Mouse (Mus musculus): ENCODE results near the gene Ppp1r3d.

The Ppp1r3d gene

DNA sequence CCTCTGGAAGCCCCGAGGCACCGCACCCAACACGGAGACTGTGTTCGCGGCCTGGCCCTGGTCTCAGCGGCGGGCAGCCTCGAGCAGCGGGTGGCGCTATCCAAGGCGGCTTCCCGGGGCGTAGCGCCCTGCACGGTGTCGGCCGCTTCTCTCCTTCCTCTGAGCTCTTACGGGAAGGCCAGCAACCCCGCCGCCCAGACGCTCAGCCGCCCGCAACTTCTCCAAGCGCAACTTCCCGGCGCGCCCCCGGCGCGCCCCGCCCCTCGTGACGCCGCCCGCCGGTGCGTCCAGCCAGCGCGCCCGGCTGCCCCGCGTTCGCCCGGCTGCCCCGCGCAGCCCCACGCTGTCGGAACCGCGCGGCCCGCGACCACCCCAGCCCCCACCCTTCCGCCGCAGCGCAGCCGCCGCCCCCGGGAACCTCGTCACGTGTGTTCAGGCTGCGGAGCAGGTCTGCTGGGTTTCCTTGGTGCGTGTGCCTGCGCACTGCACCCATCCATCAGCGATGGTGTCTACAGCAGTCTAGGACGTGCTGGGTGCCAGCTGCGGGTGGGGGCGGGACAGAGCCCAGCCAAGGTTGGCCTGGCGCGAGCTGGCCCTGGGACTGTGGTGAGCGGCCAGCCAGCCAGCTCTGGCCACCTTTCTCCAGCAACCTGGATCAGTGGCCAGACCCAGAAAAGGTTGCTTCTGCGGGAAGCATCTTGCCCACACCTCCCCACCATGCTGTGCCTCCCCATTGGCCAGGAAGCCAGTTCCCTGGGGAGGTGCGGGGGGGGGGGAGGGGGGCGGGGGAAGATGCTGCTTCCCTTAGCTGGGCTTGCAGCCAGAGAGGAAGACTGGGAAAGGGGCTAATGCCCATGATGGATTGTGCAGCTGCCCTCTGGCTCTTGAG is at the start of gene Ppp1r3d, which contains the start of gene Fam217b:
TSS of gene Ppp1r3d (minus strand) at position 212 of the 889 bp plus-strand sequence.
TSS of gene Fam217b (plus strand) at position 264 of the 889 bp plus-strand sequence.
- H3K4me1 ChIP-seq (replicated peaks; ENCODE audit: low read depth, low read length): peaks cover 21% of the 10 kb centered on the region
- H3K9me3 ChIP-seq (ENCODE audit: low read length): peaks cover 7% of the 10 kb centered on the region; the same call in 1 of the 2 replicates
- peaks cover 65% of the 10 kb centered on the region for H3K27me3 ChIP-seq (ENCODE audit: insufficient read depth, low read length)
- H3K36me3 ChIP-seq (ENCODE audit: insufficient read depth, low read length): no peaks in the 10 kb centered on the region
- H3K4me3 ChIP-seq (replicated peaks; ENCODE audit: low read length): peak within 1 kb of the TSS; percentile 80
- TF ChIP-seq CTCF (conservative IDR thresholded peaks at IDR 0.05; ENCODE audit: low read length) (no peak), NANOG (IDR thresholded peaks at IDR 0.05; ENCODE audit: borderline replicate concordance, low read length) (no peak), POU5F1 (IDR thresholded peaks at IDR 0.05; ENCODE audit: borderline replicate concordance, low read length) (no peak)

DNA sequence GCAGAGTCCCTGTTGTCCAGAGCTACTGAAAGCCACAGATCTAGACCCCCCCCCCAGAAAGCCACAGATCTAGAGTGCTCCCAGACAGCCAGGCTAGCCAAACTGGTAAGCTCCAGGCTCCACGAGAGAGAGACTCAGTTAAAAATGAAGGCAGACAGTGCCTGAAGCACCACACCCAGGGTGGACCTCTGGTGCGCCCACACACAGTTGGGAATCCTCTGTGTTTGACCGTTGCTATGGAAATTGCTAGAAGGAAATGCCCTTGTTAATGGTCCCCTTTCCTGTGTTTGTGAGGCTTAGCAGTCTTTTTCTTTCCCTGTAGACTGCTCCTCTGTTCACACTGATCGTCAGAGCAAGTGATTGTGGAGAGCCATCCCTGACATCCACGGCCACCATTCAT is 46.1 kb upstream of the Ppp1r3d start:
- H3K9me3 ChIP-seq (ENCODE audit: low read length): no peaks in the 10 kb centered on the region
- H3K4me1 ChIP-seq (replicated peaks; ENCODE audit: low read depth, low read length): peaks cover 11% of the 10 kb centered on the region; the same call in 1 of the 2 replicates
- peaks cover 2% of the 10 kb centered on the region; the same call in 1 of the 2 replicates for H3K27me3 ChIP-seq (ENCODE audit: insufficient read depth, low read length)
- H3K4me3 ChIP-seq (replicated peaks; ENCODE audit: low read length): no peak overlapping the region
- TF ChIP-seq NANOG (IDR thresholded peaks at IDR 0.05; ENCODE audit: borderline replicate concordance, low read length) (no peak), CTCF (conservative IDR thresholded peaks at IDR 0.05; ENCODE audit: low read length) (no peak), POU5F1 (IDR thresholded peaks at IDR 0.05; ENCODE audit: borderline replicate concordance, low read length) (no peak)
- no peaks in the 10 kb centered on the region for H3K36me3 ChIP-seq (ENCODE audit: insufficient read depth, low read length)

GRCm38 (mm10) chr2:178457414-178457813 is 43.1 kb upstream of the Ppp1r3d start:
- Histone ChIP-seq H3K27me3 (ENCODE audit: insufficient read depth, low read length) (peaks cover 3% of the 10 kb centered on the region; the same call in 1 of the 2 replicates), H3K9me3 (ENCODE audit: low read length) (no peaks in the 10 kb centered on the region), H3K4me3 (replicated peaks; ENCODE audit: low read length) (no peak overlapping the region), H3K4me1 (replicated peaks; ENCODE audit: low read depth, low read length) (peaks cover 11% of the 10 kb centered on the region; the same call in 1 of the 2 replicates), H3K36me3 (ENCODE audit: insufficient read depth, low read length) (no peaks in the 10 kb centered on the region)
- TF ChIP-seq CTCF (conservative IDR thresholded peaks at IDR 0.05; ENCODE audit: low read length) (no peak), POU5F1 (IDR thresholded peaks at IDR 0.05; ENCODE audit: borderline replicate concordance, low read length) (no peak)

DNA sequence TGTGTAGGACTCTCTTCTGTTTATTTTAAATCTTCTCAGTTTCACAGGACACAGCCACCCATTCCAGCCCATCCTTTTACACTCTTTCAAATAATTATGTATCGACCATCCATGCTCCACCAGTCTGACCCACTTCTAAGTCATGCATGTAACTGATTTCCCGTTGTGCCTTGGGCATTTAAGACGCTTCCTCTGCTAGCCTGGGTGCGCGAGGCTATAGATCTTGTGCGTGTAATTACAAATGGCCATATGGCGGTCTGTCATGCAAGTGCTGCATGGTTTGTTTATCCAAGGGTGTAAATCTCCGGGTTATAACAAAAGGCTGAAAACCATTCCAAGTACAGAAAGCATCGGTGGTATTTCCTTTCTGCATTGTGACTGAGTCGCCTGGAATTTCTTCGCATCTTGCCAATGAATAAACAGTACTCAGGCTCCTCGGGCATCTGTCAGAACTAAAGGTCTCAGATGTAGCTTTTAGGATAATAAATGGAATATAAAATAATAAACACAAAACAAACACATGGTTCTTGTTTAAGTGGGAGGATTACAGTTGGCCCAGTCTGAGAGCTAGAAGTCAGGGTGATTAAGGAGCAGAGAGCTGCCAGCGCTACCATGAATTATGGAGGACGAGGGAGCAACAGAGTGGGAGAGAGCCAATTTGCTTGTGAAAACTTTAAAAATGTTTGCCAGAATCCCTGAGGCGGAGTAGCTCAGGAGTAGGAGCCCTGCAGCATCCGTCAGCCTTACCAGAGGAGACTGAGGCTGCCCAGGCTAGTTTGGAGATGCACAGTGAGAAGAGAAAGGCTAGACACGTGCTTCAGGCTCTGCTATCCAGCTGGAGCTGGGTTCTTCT is 40.6 kb upstream of the Ppp1r3d start:
- 0 out of 2 replicates have a peak, but pooled peaks cover 3% of the 10 kb centered on the region for H3K27me3 ChIP-seq (ENCODE audit: insufficient read depth, low read length)
- no peaks in the 10 kb centered on the region for H3K9me3 ChIP-seq (ENCODE audit: low read length)
- TF ChIP-seq NANOG (IDR thresholded peaks at IDR 0.05; ENCODE audit: borderline replicate concordance, low read length) (no peak), POU5F1 (IDR thresholded peaks at IDR 0.05; ENCODE audit: borderline replicate concordance, low read length) (no peak), CTCF (conservative IDR thresholded peaks at IDR 0.05; ENCODE audit: low read length) (no peak)
- H3K4me1 ChIP-seq (replicated peaks; ENCODE audit: low read depth, low read length): peaks cover 1% of the 10 kb centered on the region; the same call in 1 of the 2 replicates
- no peak overlapping the region for H3K4me3 ChIP-seq (replicated peaks; ENCODE audit: low read length)
- no peaks in the 10 kb centered on the region for H3K36me3 ChIP-seq (ENCODE audit: insufficient read depth, low read length)

DNA sequence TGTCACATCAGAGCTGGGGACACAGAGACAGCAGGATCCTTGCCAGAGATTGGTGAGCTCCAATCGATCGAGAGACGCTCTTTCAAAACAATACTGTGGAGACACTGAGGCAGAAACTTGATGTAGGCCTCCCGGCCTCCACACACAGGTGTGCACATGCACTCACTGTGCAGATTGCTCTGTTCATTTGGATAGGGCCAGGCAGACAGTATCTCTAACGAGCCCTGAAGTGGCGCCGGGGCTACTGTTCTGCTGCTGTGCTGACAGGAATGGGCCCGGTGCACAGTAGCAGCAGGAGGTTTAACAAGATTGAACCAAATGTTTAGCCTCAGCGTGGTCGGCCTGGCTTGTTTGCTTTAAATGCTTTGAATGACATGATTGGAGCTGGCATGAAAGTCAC is 36.7 kb upstream of the Ppp1r3d start:
- TF ChIP-seq POU5F1 (IDR thresholded peaks at IDR 0.05; ENCODE audit: borderline replicate concordance, low read length): no peak
- TF ChIP-seq NANOG (IDR thresholded peaks at IDR 0.05; ENCODE audit: borderline replicate concordance, low read length): no peak
- TF ChIP-seq CTCF (conservative IDR thresholded peaks at IDR 0.05; ENCODE audit: low read length): no peak

DNA sequence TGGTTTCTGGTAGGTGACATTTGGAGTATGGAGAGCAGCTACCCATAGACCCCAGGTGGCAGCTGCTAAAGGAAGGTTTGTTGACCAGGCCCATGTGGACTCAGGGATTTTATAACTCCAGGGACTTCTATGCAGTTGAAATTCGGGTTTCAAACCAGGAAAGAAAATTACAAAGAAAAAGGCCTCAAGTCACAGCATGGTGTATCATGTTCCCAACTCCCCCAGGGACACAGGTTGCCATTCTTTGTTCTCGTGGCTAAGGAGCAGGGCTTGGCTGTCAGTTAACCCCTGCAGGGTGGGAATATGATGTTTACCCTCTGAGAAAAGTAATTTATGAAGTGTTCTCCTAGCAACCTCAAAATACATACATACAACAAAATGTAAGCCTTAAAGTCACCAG is 36.0 kb upstream of the Ppp1r3d start:
- Histone ChIP-seq H3K4me1 (replicated peaks; ENCODE audit: low read depth, low read length) (no peaks in the 10 kb centered on the region), H3K4me3 (replicated peaks; ENCODE audit: low read length) (no peak overlapping the region), H3K36me3 (ENCODE audit: insufficient read depth, low read length) (no peaks in the 10 kb centered on the region), H3K9me3 (ENCODE audit: low read length) (0 out of 2 replicates have a peak, but pooled peaks cover 7% of the 10 kb centered on the region), H3K27me3 (ENCODE audit: insufficient read depth, low read length) (no peaks in the 10 kb centered on the region)
- TF ChIP-seq CTCF (conservative IDR thresholded peaks at IDR 0.05; ENCODE audit: low read length) (no peak), POU5F1 (IDR thresholded peaks at IDR 0.05; ENCODE audit: borderline replicate concordance, low read length) (no peak), NANOG (IDR thresholded peaks at IDR 0.05; ENCODE audit: borderline replicate concordance, low read length) (no peak)

More for the DNA sequence above, 36.7 kb upstream of the Ppp1r3d start:
- Histone ChIP-seq H3K27me3 (ENCODE audit: insufficient read depth, low read length) (0 out of 2 replicates have a peak, but pooled peaks cover 3% of the 10 kb centered on the region), H3K4me1 (replicated peaks; ENCODE audit: low read depth, low read length) (no peaks in the 10 kb centered on the region), H3K4me3 (replicated peaks; ENCODE audit: low read length) (no peak overlapping the region), H3K36me3 (ENCODE audit: insufficient read depth, low read length) (no peaks in the 10 kb centered on the region), H3K9me3 (ENCODE audit: low read length) (0 out of 2 replicates have a peak, but pooled peaks cover 7% of the 10 kb centered on the region)

GRCm38 (mm10) chr2:178449386-178449785 is 35.1 kb upstream of the Ppp1r3d start:
- TF ChIP-seq POU5F1 (IDR thresholded peaks at IDR 0.05; ENCODE audit: borderline replicate concordance, low read length) (no peak), CTCF (conservative IDR thresholded peaks at IDR 0.05; ENCODE audit: low read length) (no peak)
- Histone ChIP-seq H3K9me3 (ENCODE audit: low read length) (0 out of 2 replicates have a peak, but pooled peaks cover 7% of the 10 kb centered on the region), H3K4me3 (replicated peaks; ENCODE audit: low read length) (no peak overlapping the region), H3K27me3 (ENCODE audit: insufficient read depth, low read length) (no peaks in the 10 kb centered on the region), H3K4me1 (replicated peaks; ENCODE audit: low read depth, low read length) (no peaks in the 10 kb centered on the region), H3K36me3 (ENCODE audit: insufficient read depth, low read length) (no peaks in the 10 kb centered on the region)

GRCm38 (mm10) chr2:178437311-178437710 is 23.0 kb upstream of the Ppp1r3d start:
- no peaks in the 10 kb centered on the region for H3K36me3 ChIP-seq (ENCODE audit: insufficient read depth, low read length)
- TF ChIP-seq NANOG (IDR thresholded peaks at IDR 0.05; ENCODE audit: borderline replicate concordance, low read length): no peak
- TF ChIP-seq CTCF (conservative IDR thresholded peaks at IDR 0.05; ENCODE audit: low read length): no peak
- TF ChIP-seq POU5F1 (IDR thresholded peaks at IDR 0.05; ENCODE audit: borderline replicate concordance, low read length): no peak
- no peak overlapping the region for H3K4me3 ChIP-seq (replicated peaks; ENCODE audit: low read length)
- 0 out of 2 replicates have a peak, but pooled peaks cover 4% of the 10 kb centered on the region for H3K27me3 ChIP-seq (ENCODE audit: insufficient read depth, low read length)
- H3K9me3 ChIP-seq (ENCODE audit: low read length): no peaks in the 10 kb centered on the region
- H3K4me1 ChIP-seq (replicated peaks; ENCODE audit: low read depth, low read length): no peaks in the 10 kb centered on the region

Measured in E14TG2a.4 (cell line).